Mouse (Mus musculus) E14TG2a.4 (cell line): Measurements from ENCODE around the gene Midn.

Experiments used
- H3K27me3 ChIP-seq: 2 replicates; pipeline ENCODE4 v1.6.1; 2014; ENCODE audit warnings: low read length, control low read depth; ENCODE audit not compliant: insufficient read depth
- H3K36me3 ChIP-seq: 2 replicates; pipeline ENCODE4 v1.6.1; 2014; ENCODE audit warnings: low read length, control low read depth; ENCODE audit not compliant: insufficient read depth
- H3K4me1 ChIP-seq: replicated peaks from 2 replicates; pipeline ENCODE4 v1.6.1; 2014; ENCODE audit warnings: low read depth, low read length, control low read depth
- H3K4me3 ChIP-seq: replicated peaks from 2 replicates; pipeline ENCODE4 v1.5.1; 2014; ENCODE audit warnings: mild to moderate bottlenecking, low read length
- H3K9me3 ChIP-seq: 2 replicates; pipeline ENCODE4 v1.6.1; 2014; ENCODE audit warnings: low read length, control low read depth
- CTCF ChIP-seq: conservative IDR thresholded peaks from 2 replicates; pipeline ENCODE4 v1.5.1; 2014; ENCODE audit warnings: low read length
- NANOG ChIP-seq: IDR thresholded peaks from 2 replicates; pipeline ENCODE4 v1.6.1; 2014; ENCODE audit warnings: borderline replicate concordance, low read length, mixed read lengths
- POU5F1 ChIP-seq: IDR thresholded peaks from 2 replicates; pipeline ENCODE4 v1.6.1; 2014; ENCODE audit warnings: low read length, borderline replicate concordance

Midn gene

DNA sequence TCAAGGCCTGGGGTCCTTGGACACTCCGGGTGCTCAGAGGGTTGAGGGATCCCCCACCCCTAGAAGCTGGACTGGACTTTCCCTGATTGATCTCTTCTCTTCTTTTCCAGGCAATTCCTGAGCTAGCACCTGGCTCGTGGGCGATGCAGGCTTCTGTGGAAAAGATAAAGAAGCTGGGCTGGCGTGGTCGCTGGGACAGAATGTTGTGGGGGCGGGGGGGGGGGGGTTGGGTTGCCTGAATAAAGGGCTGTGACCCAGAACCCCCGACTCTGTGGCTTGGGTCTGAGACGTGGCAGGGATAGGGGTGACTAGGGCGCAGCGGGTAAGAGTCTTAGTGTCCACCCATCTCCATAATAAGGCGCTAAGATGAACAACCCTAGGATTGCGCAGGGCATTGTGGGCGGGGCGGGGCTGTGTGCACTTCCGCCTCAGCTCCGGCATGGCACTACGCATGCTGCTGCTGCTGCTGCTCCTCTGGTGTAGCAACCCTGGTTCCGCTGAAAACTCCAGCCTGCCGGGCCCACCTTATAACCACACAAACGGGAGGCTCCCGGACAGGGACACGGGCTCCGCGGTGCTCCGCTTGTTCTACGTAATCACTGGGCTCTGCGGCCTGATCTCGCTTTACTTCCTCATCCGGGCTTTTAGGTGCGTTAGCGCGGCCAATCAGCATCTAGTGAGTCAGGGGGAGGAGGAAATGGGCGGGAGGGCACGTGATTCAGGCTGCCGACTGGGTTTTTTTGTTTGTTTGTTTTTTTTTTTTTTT is 24.6 kb downstream of the Midn start, which contains the start of gene 1600002K03Rik:
1600002K03Rik (plus strand) TSS at position 418 of the 766 bp plus-strand sequence.
- Histone ChIP-seq H3K36me3 (peaks cover 57% of the 10 kb centered on the region), H3K9me3 (no peaks in the 10 kb centered on the region), H3K4me1 (peaks cover 64% of the 10 kb centered on the region), H3K4me3 (peak within 1 kb of the TSS; percentile 83), H3K27me3 (peaks cover 5% of the 10 kb centered on the region)
- no peak for TF ChIP-seq POU5F1
- TF ChIP-seq CTCF, result no peak
- no peak for TF ChIP-seq NANOG

DNA sequence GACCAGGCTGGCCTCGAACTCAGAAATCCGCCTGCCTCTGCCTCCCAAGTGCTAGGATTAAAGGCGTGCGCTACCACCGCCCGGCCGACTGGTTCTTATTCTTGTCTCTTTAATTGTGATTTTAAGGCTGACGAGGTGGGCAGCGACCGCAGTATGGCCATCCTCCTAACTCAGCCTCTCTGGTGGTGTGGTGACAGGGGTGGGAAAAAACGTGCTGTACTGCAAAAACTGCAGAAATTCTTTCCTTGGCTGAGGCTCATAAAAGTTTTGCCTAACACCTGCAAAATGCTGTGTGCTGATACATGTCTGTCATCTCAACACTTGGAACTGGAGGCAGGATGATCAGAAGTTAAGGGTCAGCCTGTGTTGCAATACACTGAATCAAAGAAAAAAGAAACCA is 25.3 kb downstream of the Midn start:
- peaks cover 57% of the 10 kb centered on the region for H3K36me3 ChIP-seq
- peaks cover 70% of the 10 kb centered on the region for H3K4me1 ChIP-seq
- no peaks in the 10 kb centered on the region for H3K9me3 ChIP-seq
- H3K27me3 ChIP-seq, result peaks cover 12% of the 10 kb centered on the region
- peak overlapping the region; percentile 83 for H3K4me3 ChIP-seq
- TF ChIP-seq POU5F1 (no peak), CTCF (no peak), NANOG (no peak)

GRCm38 (mm10) chr10:80173955-80174640 is 26.0 kb downstream of the Midn start:
- H3K36me3 ChIP-seq, result peaks cover 52% of the 10 kb centered on the region
- no peak overlapping the region; the same call in 1 of the 2 replicates for H3K4me3 ChIP-seq
- H3K27me3 ChIP-seq, result peaks cover 16% of the 10 kb centered on the region
- TF ChIP-seq NANOG, result no peak
- no peaks in the 10 kb centered on the region for H3K9me3 ChIP-seq
- peaks cover 71% of the 10 kb centered on the region for H3K4me1 ChIP-seq

GRCm38 (mm10) chr10:80174705-80175104 is 26.6 kb downstream of the Midn start:
- Histone ChIP-seq H3K27me3 (peaks cover 17% of the 10 kb centered on the region), H3K9me3 (no peaks in the 10 kb centered on the region), H3K36me3 (peaks cover 46% of the 10 kb centered on the region), H3K4me3 (no peak overlapping the region), H3K4me1 (peaks cover 66% of the 10 kb centered on the region)
- TF ChIP-seq POU5F1, result no peak
- TF ChIP-seq CTCF, result peak; percentile 44

DNA sequence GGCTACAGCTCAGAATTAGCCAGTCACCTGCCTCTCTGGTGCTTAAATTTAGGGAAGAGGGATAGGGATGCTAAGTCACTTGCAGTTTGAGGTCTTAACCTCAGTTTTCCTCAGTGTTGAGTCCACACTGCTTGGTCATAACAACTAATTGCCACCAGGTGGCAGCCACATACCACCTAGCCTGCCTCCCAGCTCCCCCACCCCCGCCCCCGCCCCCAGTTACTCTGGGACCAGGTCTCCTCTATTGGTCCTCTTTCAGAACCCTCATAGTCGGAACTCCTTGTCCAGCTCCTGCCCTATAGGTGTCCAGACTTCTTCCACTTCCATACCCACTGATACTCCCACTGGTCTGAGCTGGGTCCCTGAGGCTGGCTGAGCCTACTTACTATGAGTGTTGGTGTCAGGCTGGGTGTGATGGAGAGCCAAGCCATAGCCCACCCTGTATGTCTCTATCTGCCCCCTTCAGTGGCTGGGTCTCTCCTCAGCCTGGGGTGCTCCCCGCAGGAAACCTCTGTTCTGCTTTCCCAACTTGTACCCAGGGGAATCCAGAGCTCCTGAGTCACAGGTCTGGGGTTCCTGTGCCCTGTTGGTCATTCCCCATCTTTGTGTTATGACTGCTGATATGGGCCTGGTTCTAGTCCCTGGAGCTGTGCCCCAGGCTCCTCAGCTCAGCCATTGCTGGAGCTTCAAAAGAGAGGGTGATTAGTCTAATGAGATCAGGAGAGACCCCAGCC is 27.6 kb downstream of the Midn start:
- Histone ChIP-seq H3K9me3 (no peaks in the 10 kb centered on the region), H3K36me3 (peaks cover 36% of the 10 kb centered on the region), H3K4me3 (no peak overlapping the region), H3K27me3 (peaks cover 27% of the 10 kb centered on the region), H3K4me1 (peaks cover 65% of the 10 kb centered on the region)
- no peak for TF ChIP-seq NANOG
- TF ChIP-seq POU5F1, result no peak
- TF ChIP-seq CTCF, result peak; percentile 54

- Histone ChIP-seq H3K9me3 (no peaks in the 10 kb centered on the region), H3K36me3 (peaks cover 30% of the 10 kb centered on the region), H3K27me3 (peaks cover 34% of the 10 kb centered on the region), H3K4me1 (peaks cover 59% of the 10 kb centered on the region), H3K4me3 (no peak overlapping the region)
- TF ChIP-seq POU5F1, result no peak
- TF ChIP-seq NANOG, result no peak
- TF ChIP-seq CTCF, result no peak
Measured at GRCm38 (mm10) chr10:80176270-80176834, 28.3 kb downstream of the Midn start.

GRCm38 (mm10) chr10:80177441-80178279 is 29.6 kb downstream of the Midn start:
- Histone ChIP-seq H3K27me3 (peaks cover 47% of the 10 kb centered on the region), H3K9me3 (no peaks in the 10 kb centered on the region), H3K4me1 (peaks cover 55% of the 10 kb centered on the region), H3K4me3 (no peak overlapping the region), H3K36me3 (peaks cover 18% of the 10 kb centered on the region; the same call in 1 of the 2 replicates)
- no peak for TF ChIP-seq NANOG
- no peak for TF ChIP-seq CTCF
- no peak for TF ChIP-seq POU5F1
